Mouse (Mus musculus) bone marrow, adult 2 months (tissue): ENCODE results near the gene Dach2. TPM values are rescaled to one million over a fixed set of nuclear protein-coding genes. Genes with fewer than 3 reads are reported as not detected.

Source experiments
- H3K27ac ChIP-seq: fragments of 200-500 bp; 2 replicates; pipeline ENCODE4 v1.5.1; 2012; ENCODE audit warnings: low read depth, mild to moderate bottlenecking, control low read depth, inconsistent platforms, low read length; ENCODE audit not compliant: control insufficient read depth, poor library complexity, insufficient read depth
- H3K4me1 ChIP-seq: fragments of 200-500 bp; 2 replicates; pipeline ENCODE4 v1.6.1; 2011; ENCODE audit warnings: low read length; ENCODE audit not compliant: control insufficient read depth, insufficient read depth
- H3K4me3 ChIP-seq: fragments of 200-500 bp; replicated peaks from 2 replicates; pipeline ENCODE3; 2011; ENCODE audit warnings: mild to moderate bottlenecking, low read depth, low read length, control low read depth; ENCODE audit not compliant: control insufficient read depth
- CTCF ChIP-seq: fragments of 200-500 bp; IDR thresholded peaks from 2 replicates; pipeline ENCODE4 v1.5.1; 2011; ENCODE audit warnings: low read length, control low read depth; ENCODE audit not compliant: control insufficient read depth, insufficient read depth
- POLR2A ChIP-seq: fragments of 200-500 bp; IDR thresholded peaks from 2 replicates; pipeline ENCODE4 v1.6.1; 2011; ENCODE audit warnings: low read depth, mild to moderate bottlenecking, control low read depth, low read length, borderline replicate concordance; ENCODE audit not compliant: control insufficient read depth
- WGBS: fragments of 180-500 bp; shearing (Covaris S2); methylation state at CpG from one replicate; pipeline ENCODE4 v1.1.7; 2018; 5-methylcytosine and 5-hydroxymethylcytosine counted together
- polyA plus RNA-seq: library from polyadenylated mRNA; stranded (reverse); fragments of >200 nt; gene quantifications from 2 replicates; pipeline ENCODE4 v1.2.4, GENCODE M21; 2011; ENCODE audit warnings: low replicate concordance; ENCODE audit not compliant: missing spikeins, insufficient read depth, insufficient read length

The Dach2 gene
- polyA plus RNA-seq, 1 experiment, result not detected

- Histone ChIP-seq H3K27ac (no peak overlapping the region), H3K4me1 (no peaks in the 10 kb centered on the region), H3K4me3 (no peak overlapping the region)
- WGBS, result 69% methylated on average over 3 of the region's 3 CpGs
- TF ChIP-seq CTCF, result no peak
- no peak for TF ChIP-seq POLR2A
Measured at GRCm38 (mm10) chrX:113421517-113422187, 124.3 kb downstream of the Dach2 start.

- no peak for TF ChIP-seq POLR2A
- TF ChIP-seq CTCF, result no peak
- WGBS, result 75% methylated on average over 1 of the region's 1 CpGs
- no peak overlapping the region for H3K4me3 ChIP-seq
- H3K27ac ChIP-seq, result no peak overlapping the region
- no peaks in the 10 kb centered on the region for H3K4me1 ChIP-seq
Measured at GRCm38 (mm10) chrX:113482131-113482530, 184.8 kb downstream of the Dach2 start.

- H3K27ac ChIP-seq, result no peak overlapping the region
- 74% methylated on average over 3 of the region's 3 CpGs for WGBS
- TF ChIP-seq CTCF, result no peak
- no peak for TF ChIP-seq POLR2A
- H3K4me3 ChIP-seq, result no peak overlapping the region
- no peaks in the 10 kb centered on the region for H3K4me1 ChIP-seq
Measured at GRCm38 (mm10) chrX:113545106-113545505, 247.8 kb downstream of the Dach2 start.

- Histone ChIP-seq H3K27ac (no peak overlapping the region), H3K4me3 (no peak overlapping the region), H3K4me1 (no peaks in the 10 kb centered on the region)
- 44% methylated on average over 2 of the region's 2 CpGs for WGBS
- TF ChIP-seq POLR2A, result no peak
- no peak for TF ChIP-seq CTCF
Measured at GRCm38 (mm10) chrX:113563897-113564296, 266.6 kb downstream of the Dach2 start.

- no peak overlapping the region for H3K27ac ChIP-seq
- no peak for TF ChIP-seq POLR2A
- no peak for TF ChIP-seq CTCF
Measured at GRCm38 (mm10) chrX:113666069-113666468, 368.8 kb downstream of the Dach2 start.

GRCm38 (mm10) chrX:113687163-113687562 is 389.9 kb downstream of the Dach2 start:
- Histone ChIP-seq H3K27ac (no peak overlapping the region), H3K4me1 (no peaks in the 10 kb centered on the region), H3K4me3 (no peak overlapping the region)
- TF ChIP-seq POLR2A, result no peak
- TF ChIP-seq CTCF, result no peak
- 64% methylated on average over 2 of the region's 2 CpGs for WGBS

More at GRCm38 (mm10) chrX:113666069-113666468, 368.8 kb downstream of the Dach2 start:
- Histone ChIP-seq H3K4me3 (no peak overlapping the region), H3K4me1 (no peaks in the 10 kb centered on the region)

GRCm38 (mm10) chrX:113712363-113712762 is 415.1 kb downstream of the Dach2 start:
- TF ChIP-seq POLR2A, result no peak
- no peak for TF ChIP-seq CTCF

GRCm38 (mm10) chrX:113724124-113724523 is 426.8 kb downstream of the Dach2 start:
- TF ChIP-seq CTCF (no peak), POLR2A (no peak)
- H3K4me1 ChIP-seq, result no peaks in the 10 kb centered on the region
- no peak overlapping the region for H3K27ac ChIP-seq
- H3K4me3 ChIP-seq, result no peak overlapping the region

More at GRCm38 (mm10) chrX:113712363-113712762, 415.1 kb downstream of the Dach2 start:
- Histone ChIP-seq H3K4me1 (no peaks in the 10 kb centered on the region), H3K27ac (no peak overlapping the region), H3K4me3 (no peak overlapping the region)
- WGBS, result 66% methylated on average over 2 of the region's 2 CpGs

- Histone ChIP-seq H3K27ac (no peak overlapping the region), H3K4me3 (no peak overlapping the region), H3K4me1 (no peaks in the 10 kb centered on the region)
- TF ChIP-seq CTCF, result no peak
- TF ChIP-seq POLR2A, result no peak
Measured at GRCm38 (mm10) chrX:113747122-113747521, 449.8 kb downstream of the Dach2 start.
